Mouse (Mus musculus): Measurements from ENCODE around the gene Ccdc138. TPM values are rescaled to one million over a fixed set of nuclear protein-coding genes. Genes with fewer than 3 reads are reported as not detected.
A peak's percentile ranks its signal among the peaks of the same experiment; 100 is the strongest.

Gene Ccdc138
- total and polyA plus RNA-seq, 2 experiments from 2014 or later: 2.9 to 7.4 TPM

- Histone ChIP-seq H3K9me3 (ENCODE audit: low read length) (no peaks in the 10 kb centered on the region), H3K4me1 (ENCODE audit: insufficient read depth, low read length) (no peaks in the 10 kb centered on the region), H3K4me2 (ENCODE audit: low read depth, low read length, poor library complexity, severe bottlenecking) (no peak overlapping the region), H3K36me3 (ENCODE audit: insufficient read depth, low read length) (no peaks in the 10 kb centered on the region), H3K9ac (replicated peaks; ENCODE audit: low read length, poor library complexity, severe bottlenecking) (no peak overlapping the region), H3K27me3 (ENCODE audit: insufficient read depth, low read length) (no peaks in the 10 kb centered on the region), H3K4me3 (ENCODE audit: low read depth, low read length) (no peak overlapping the region), H3K27ac (ENCODE audit: low read depth, low read length) (no peak overlapping the region)
- DNase-seq (ENCODE audit: low spot score): no peak
- no peak for ATAC-seq (ENCODE audit: low FRiP score)
- no peak for TF ChIP-seq CTCF (IDR thresholded peaks at IDR 0.05)
- WGBS: 87% methylated on average over 3 of the region's 3 CpGs
These were observed 97.4 kb downstream of the Ccdc138 start for GRCm38 (mm10) chr10:58595197-58595596.

DNA sequence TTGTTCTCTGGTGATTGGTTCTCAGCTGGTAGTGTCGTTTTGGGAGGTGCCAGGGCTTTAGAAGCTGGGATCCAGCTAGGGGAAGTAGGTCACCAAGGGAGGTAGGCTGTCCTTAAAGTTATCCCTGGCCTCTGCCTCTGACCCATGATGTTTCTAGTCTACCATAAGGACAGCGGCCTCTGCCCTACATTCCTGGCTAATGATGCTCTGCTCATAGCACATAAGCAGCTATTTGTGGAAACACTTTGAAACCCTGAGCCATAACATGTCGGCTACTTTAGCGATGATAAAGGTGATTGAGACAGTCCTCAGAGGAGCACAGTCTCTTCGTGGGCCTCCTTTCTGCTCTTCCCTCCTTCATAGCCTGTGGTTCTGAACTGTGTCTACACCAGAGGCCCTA is 98.1 kb downstream of the Ccdc138 start:
- Histone ChIP-seq H3K27me3 (ENCODE audit: insufficient read depth, low read length) (no peaks in the 10 kb centered on the region), H3K9me3 (ENCODE audit: low read length) (no peaks in the 10 kb centered on the region), H3K4me2 (ENCODE audit: low read depth, low read length, poor library complexity, severe bottlenecking) (no peak overlapping the region), H3K27ac (ENCODE audit: low read depth, low read length) (no peak overlapping the region), H3K36me3 (ENCODE audit: insufficient read depth, low read length) (no peaks in the 10 kb centered on the region), H3K9ac (replicated peaks; ENCODE audit: low read length, poor library complexity, severe bottlenecking) (no peak overlapping the region), H3K4me3 (ENCODE audit: low read depth, low read length) (no peak overlapping the region), H3K4me1 (ENCODE audit: insufficient read depth, low read length) (no peaks in the 10 kb centered on the region)
- ATAC-seq (ENCODE audit: low FRiP score): no peak
- no peak for TF ChIP-seq CTCF (IDR thresholded peaks at IDR 0.05)
- DNase-seq (ENCODE audit: low spot score): no peak
- WGBS: 66% methylated on average over 5 of the region's 5 CpGs

GRCm38 (mm10) chr10:58600151-58600550 is 102.4 kb downstream of the Ccdc138 start:
- 86% methylated on average over 5 of the region's 5 CpGs for WGBS
- no peak for DNase-seq (ENCODE audit: low spot score)

DNA sequence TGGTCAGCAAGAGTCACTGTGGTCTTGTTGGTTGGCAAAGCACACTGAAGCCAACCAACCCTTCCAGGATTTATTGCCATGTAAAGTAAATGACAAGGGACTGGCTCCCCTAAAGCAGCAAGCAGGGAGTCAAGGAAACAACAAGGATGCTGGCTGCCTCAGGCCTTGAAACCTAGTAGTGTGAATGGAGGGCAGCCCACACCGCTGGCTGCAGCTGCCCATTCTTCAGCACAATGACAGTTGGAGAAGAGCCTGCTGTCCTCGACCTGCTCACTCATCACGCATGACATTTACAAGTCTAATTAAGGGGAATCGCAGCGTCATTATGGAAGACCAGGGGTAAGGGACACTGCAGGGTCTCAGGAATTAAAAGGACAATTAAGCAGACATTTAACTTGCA is 103.2 kb downstream of the Ccdc138 start:
- WGBS: 7% methylated on average over 5 of the region's 5 CpGs
- H3K27me3 ChIP-seq (ENCODE audit: insufficient read depth, low read length): no peaks in the 10 kb centered on the region
- ATAC-seq (ENCODE audit: low FRiP score): peak; percentile 53; the same call in 1 of the 2 replicates
- no peaks in the 10 kb centered on the region for H3K36me3 ChIP-seq (ENCODE audit: insufficient read depth, low read length)
- no peak overlapping the region for H3K4me3 ChIP-seq (ENCODE audit: low read depth, low read length)
- TF ChIP-seq CTCF (IDR thresholded peaks at IDR 0.05): no peak
- no peaks in the 10 kb centered on the region for H3K4me1 ChIP-seq (ENCODE audit: insufficient read depth, low read length)
- no peak overlapping the region for H3K9ac ChIP-seq (replicated peaks; ENCODE audit: low read length, poor library complexity, severe bottlenecking)
- H3K4me2 ChIP-seq (ENCODE audit: low read depth, low read length, poor library complexity, severe bottlenecking): no peak overlapping the region
- H3K27ac ChIP-seq (ENCODE audit: low read depth, low read length): 0 out of 2 replicates have a peak overlapping the region, but pooled peaks have one; percentile 4
- DNase-seq (ENCODE audit: low spot score): peak; percentile 65
- H3K9me3 ChIP-seq (ENCODE audit: low read length): no peaks in the 10 kb centered on the region

More at GRCm38 (mm10) chr10:58600151-58600550, 102.4 kb downstream of the Ccdc138 start:
- Histone ChIP-seq H3K27ac (ENCODE audit: low read depth, low read length) (no peak overlapping the region), H3K36me3 (ENCODE audit: insufficient read depth, low read length) (no peaks in the 10 kb centered on the region), H3K4me3 (ENCODE audit: low read depth, low read length) (no peak overlapping the region), H3K9me3 (ENCODE audit: low read length) (no peaks in the 10 kb centered on the region), H3K4me1 (ENCODE audit: insufficient read depth, low read length) (no peaks in the 10 kb centered on the region), H3K27me3 (ENCODE audit: insufficient read depth, low read length) (no peaks in the 10 kb centered on the region), H3K9ac (replicated peaks; ENCODE audit: low read length, poor library complexity, severe bottlenecking) (no peak overlapping the region), H3K4me2 (ENCODE audit: low read depth, low read length, poor library complexity, severe bottlenecking) (no peak overlapping the region)
- no peak for TF ChIP-seq CTCF (IDR thresholded peaks at IDR 0.05)
- no peak for ATAC-seq (ENCODE audit: low FRiP score)

DNA sequence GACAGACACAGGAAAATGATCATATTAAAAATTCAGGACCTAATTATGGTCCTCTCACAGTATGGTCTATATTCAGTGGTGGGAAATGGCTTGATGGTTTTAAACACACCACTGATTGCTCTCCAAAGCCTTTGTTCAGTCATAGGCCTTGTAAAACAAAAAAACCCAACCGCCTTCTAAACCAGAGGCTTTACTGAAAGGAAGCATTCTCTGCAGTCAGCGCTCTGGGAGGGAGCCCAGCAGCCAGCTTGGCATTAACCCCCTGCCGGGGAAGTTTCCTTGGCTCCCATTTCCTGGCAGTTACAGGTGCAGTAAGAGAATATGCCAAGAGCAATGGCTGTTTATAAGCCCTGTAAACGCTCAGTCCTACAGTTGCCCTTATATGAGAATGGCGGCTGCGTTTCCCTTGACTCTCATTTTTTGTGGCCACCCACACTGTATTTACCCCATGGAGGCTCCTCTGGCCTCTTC is 103.7 kb downstream of the Ccdc138 start:
- 20% methylated on average over 6 of the region's 6 CpGs for WGBS

GRCm38 (mm10) chr10:58601946-58602345 is 104.2 kb downstream of the Ccdc138 start:
- no peak overlapping the region for H3K4me2 ChIP-seq (ENCODE audit: low read depth, low read length, poor library complexity, severe bottlenecking)

More for the DNA sequence above, 103.7 kb downstream of the Ccdc138 start:
- Histone ChIP-seq H3K4me2 (ENCODE audit: low read depth, low read length, poor library complexity, severe bottlenecking) (no peak overlapping the region), H3K36me3 (ENCODE audit: insufficient read depth, low read length) (no peaks in the 10 kb centered on the region), H3K4me1 (ENCODE audit: insufficient read depth, low read length) (no peaks in the 10 kb centered on the region), H3K4me3 (ENCODE audit: low read depth, low read length) (no peak overlapping the region), H3K27ac (ENCODE audit: low read depth, low read length) (0 out of 2 replicates have a peak overlapping the region, but pooled peaks have one; percentile 4), H3K9ac (replicated peaks; ENCODE audit: low read length, poor library complexity, severe bottlenecking) (no peak overlapping the region), H3K27me3 (ENCODE audit: insufficient read depth, low read length) (no peaks in the 10 kb centered on the region), H3K9me3 (ENCODE audit: low read length) (no peaks in the 10 kb centered on the region)
- DNase-seq (ENCODE audit: low spot score): peak; percentile 80
- no peak for TF ChIP-seq CTCF (IDR thresholded peaks at IDR 0.05)
- peak; percentile 58; the same call in 1 of the 2 replicates for ATAC-seq (ENCODE audit: low FRiP score)

More at GRCm38 (mm10) chr10:58601946-58602345, 104.2 kb downstream of the Ccdc138 start:
- H3K27ac ChIP-seq (ENCODE audit: low read depth, low read length): no peak overlapping the region
- ATAC-seq (ENCODE audit: low FRiP score) (no peak), DNase-seq (ENCODE audit: low spot score) (no peak)
- no peaks in the 10 kb centered on the region for H3K27me3 ChIP-seq (ENCODE audit: insufficient read depth, low read length)
- H3K9me3 ChIP-seq (ENCODE audit: low read length): no peaks in the 10 kb centered on the region
- no peak overlapping the region for H3K9ac ChIP-seq (replicated peaks; ENCODE audit: low read length, poor library complexity, severe bottlenecking)
- H3K4me1 ChIP-seq (ENCODE audit: insufficient read depth, low read length): no peaks in the 10 kb centered on the region
- no peaks in the 10 kb centered on the region for H3K36me3 ChIP-seq (ENCODE audit: insufficient read depth, low read length)
- 77% methylated on average over 7 of the region's 7 CpGs for WGBS
- TF ChIP-seq CTCF (IDR thresholded peaks at IDR 0.05): no peak
- no peak overlapping the region for H3K4me3 ChIP-seq (ENCODE audit: low read depth, low read length)

All from midbrain, postnatal 0 days (tissue).